Mouse (Mus musculus) CH12.LX (cell line): ENCODE measurements at regions not wholly inside any gene's neighbourhood (a gene's known extent, or its start where the extent isn't known, plus 50 kb on each side); places are given as distances from the start of the nearest gene placed in this dataset.

ENCODE experiments used
- CHD2 ChIP-seq: IDR thresholded peaks from 2 replicates; pipeline ENCODE4 v1.6.1; 2011; ENCODE audit warnings: low read length, improper control_type of control experiment
- CTCF ChIP-seq, 2 experiments: IDR thresholded peaks in 1 of 2; conservative IDR thresholded peaks in 1 of 2; 2 replicates each; pipeline ENCODE4 v1.5.1; 2011 to 2012; ENCODE audit warnings: low read depth in 2 of 2, low read length in 2 of 2, improper control_type of control experiment in 1 of 2, inconsistent platforms in 1 of 2, mild to moderate bottlenecking in 1 of 2, moderate library complexity in 1 of 2
- EP300 ChIP-seq: IDR thresholded peaks from 2 replicates; pipeline ENCODE4 v1.6.1; 2011; ENCODE audit warnings: low read length, improper control_type of control experiment
- GABPA ChIP-seq: IDR thresholded peaks from 2 replicates; pipeline ENCODE4 v1.6.1; 2012; ENCODE audit warnings: low read depth, low read length, improper control_type of control experiment, inconsistent platforms; ENCODE audit not compliant: insufficient replicate concordance
- MAFK ChIP-seq: IDR thresholded peaks from 2 replicates; pipeline ENCODE4 v1.6.1; 2011; ENCODE audit warnings: low read length, improper control_type of control experiment; ENCODE audit not compliant: insufficient replicate concordance
- MAX ChIP-seq: IDR thresholded peaks from 2 replicates; pipeline ENCODE4 v1.6.1; 2011; ENCODE audit warnings: low read length, improper control_type of control experiment
- MAZ ChIP-seq: IDR thresholded peaks from 2 replicates; pipeline ENCODE4 v1.6.1; 2012; ENCODE audit warnings: low read depth, mild to moderate bottlenecking, inconsistent platforms, low read length, improper control_type of control experiment, moderate library complexity
- NRF1 ChIP-seq: IDR thresholded peaks from 2 replicates; pipeline ENCODE4 v1.6.1; 2014; ENCODE audit warnings: low read depth, mild to moderate bottlenecking, inconsistent platforms, low read length, improper control_type of control experiment, moderate library complexity
- POLR2A ChIP-seq: IDR thresholded peaks from 2 replicates; pipeline ENCODE4 v1.6.1; 2011; ENCODE audit warnings: low read depth, mild to moderate bottlenecking, improper control_type of control experiment, low read length
- RAD21 ChIP-seq: IDR thresholded peaks from 2 replicates; pipeline ENCODE4 v1.6.1; 2011; ENCODE audit warnings: low read depth, mild to moderate bottlenecking, low read length, improper control_type of control experiment, moderate library complexity
- TBP ChIP-seq: conservative IDR thresholded peaks from 2 replicates; pipeline ENCODE4 v1.6.1; 2011; ENCODE audit warnings: low read depth, low read length, improper control_type of control experiment
- USF1 ChIP-seq: IDR thresholded peaks from 2 replicates; pipeline ENCODE4 v1.6.1; 2014; ENCODE audit warnings: low read depth, mild to moderate bottlenecking, inconsistent platforms, low read length, improper control_type of control experiment
- ZC3H11A ChIP-seq: IDR thresholded peaks from 2 replicates; pipeline ENCODE4 v1.6.1; 2012; ENCODE audit warnings: low read depth, mild to moderate bottlenecking, inconsistent platforms, low read length, improper control_type of control experiment

- no peak for TF ChIP-seq CTCF (conservative IDR thresholded peaks at IDR 0.05 in 1 of 2, IDR thresholded peaks at IDR 0.05 in 1 of 2; ENCODE audit: low read depth in 2 of 2, low read length in 2 of 2)
- no peak for TF ChIP-seq RAD21
- TF ChIP-seq GABPA: no peak
- TF ChIP-seq CHD2: no peak
- no peak for TF ChIP-seq POLR2A
- TF ChIP-seq MAX: no peak
- no peak for TF ChIP-seq MAZ
- no peak for TF ChIP-seq USF1
- no peak for TF ChIP-seq TBP
- no peak for TF ChIP-seq ZC3H11A
- TF ChIP-seq MAFK: no peak
- no peak for TF ChIP-seq NRF1
- no peak for TF ChIP-seq EP300
These were observed 245.1 kb downstream of the 1700009N14Rik start for GRCm38 (mm10) chr4:39695236-39695635.
